Mouse (Mus musculus) kidney, postnatal 14 days (tissue): ENCODE measurements at regions not wholly inside any gene's neighbourhood (a gene's known extent, or its start where the extent isn't known, plus 50 kb on each side); places are given as distances from the start of the nearest gene placed in this dataset.
A peak's percentile ranks its signal among the peaks of the same experiment; 100 is the strongest.

Source experiments
- DNase-seq: peaks from one replicate; pipeline ENCODE4 v3.0.0; 2022; ENCODE audit warnings: mixed read lengths

DNA sequence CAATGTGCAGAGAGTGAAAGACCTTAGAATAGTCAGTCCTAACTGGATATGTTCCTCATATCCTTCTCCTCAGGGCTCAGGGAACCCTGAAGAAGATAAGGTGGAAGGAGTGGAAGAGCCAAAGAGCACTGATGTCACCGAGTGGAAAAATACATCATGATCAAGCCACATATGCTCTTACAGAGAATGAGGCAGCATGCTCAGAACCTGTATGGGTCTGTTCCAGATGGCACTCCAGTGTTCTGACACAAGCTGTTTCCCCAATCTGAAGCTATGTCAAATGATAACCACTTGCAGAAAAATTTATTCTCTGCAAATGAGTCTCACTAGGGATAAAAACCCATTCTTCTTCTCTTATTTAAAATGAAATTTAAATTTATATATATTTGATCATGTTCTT, 572.6 kb upstream of the Robo2 start:
- no peak for DNase-seq

DNA sequence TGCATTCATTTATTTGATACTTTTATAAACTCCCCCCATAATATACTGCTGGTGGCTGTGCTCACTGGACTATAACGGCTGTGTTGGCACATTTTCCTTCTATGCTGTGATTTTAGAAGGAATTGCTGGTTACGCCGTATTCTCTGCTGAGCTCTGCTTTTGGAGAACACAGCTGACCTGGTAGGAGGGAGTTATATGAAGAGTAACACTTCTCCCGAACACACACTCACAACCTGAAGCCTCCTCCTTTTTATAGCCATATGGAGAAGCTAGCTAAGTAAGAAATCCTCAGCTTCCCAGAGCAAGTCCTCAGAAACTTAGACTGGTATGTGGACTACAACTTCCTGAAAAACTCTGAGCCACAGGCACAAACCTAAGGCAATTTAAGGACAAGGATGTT, 554.5 kb upstream of the Robo2 start:
- no peak for DNase-seq

DNA sequence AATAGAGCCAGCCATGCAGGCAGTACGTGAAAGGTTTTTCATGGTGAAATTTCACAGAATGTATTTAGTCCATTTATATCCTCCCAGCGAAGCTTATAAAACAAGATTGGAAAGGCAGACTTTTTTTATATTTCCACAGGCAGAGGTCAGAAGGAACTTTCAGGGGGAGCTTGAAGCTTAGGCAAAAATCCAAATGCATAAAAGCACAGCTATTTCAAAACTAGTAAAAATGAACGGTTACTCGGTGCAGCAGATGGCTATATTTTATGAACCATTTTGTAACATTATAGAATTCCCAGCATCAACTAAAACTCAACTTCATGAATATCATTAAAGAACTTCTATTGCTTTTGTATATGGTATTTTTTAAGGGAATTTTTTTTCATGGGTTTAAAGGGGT, 518.1 kb upstream of the Robo2 start:
- DNase-seq, result no peak

DNA sequence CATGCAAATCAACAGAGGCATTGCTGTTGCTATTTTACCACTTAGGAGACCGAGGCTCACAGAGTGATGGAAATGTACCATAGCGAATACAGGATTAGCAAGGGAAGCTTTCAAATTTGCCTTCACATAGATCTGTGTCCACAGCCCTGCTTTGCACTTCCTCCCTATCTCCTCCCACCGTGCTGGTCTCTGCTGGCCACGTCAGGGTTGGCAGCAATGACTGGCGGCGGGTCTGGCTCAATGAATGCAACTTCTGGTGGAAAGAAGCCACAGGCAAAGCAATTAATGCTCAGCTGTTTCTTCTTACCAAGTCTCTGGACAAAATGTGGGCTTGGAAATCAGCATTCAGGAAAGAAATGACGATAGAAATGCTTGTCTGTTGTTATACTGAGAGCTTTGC, 489.2 kb upstream of the Robo2 start:
- peak; percentile 2 for DNase-seq

DNA sequence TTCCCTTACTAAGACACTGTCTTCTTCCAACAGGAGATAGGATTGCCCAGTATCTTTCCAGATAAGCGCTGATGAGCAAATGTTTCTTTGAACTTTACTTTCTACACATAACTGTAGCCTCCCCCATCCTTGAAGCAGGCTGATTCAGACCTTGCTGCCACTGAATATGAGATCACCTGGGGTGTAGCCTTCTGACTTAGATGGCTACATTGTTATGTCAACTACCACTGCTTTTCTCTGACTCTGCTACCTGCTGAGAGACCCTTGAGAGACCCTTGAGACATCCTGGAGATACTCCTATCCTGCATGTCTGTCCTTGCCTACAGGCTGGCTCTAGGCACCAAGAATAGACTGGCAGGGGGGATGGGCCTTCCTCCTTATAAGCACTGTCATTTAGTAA, 476.1 kb upstream of the Robo2 start:
- no peak for DNase-seq

DNA sequence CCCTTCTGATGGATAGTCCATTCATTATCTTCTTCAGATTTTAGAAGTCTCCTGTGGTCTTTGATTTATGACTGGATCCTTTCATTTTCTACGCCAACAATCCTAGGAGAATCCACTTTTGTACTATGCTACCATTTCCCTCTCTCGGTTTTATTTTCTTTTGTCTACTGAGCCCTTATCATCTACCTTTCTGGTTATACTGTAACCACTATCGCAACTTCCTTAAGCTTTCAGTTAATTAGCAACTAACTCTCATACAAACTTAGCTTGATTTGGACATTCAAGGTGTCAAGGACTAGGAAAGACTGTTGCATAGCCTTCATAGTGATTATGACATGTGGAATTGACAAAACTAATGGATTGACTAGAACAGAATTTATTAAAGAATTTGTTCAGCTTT, 467.0 kb upstream of the Robo2 start:
- no peak for DNase-seq

DNA sequence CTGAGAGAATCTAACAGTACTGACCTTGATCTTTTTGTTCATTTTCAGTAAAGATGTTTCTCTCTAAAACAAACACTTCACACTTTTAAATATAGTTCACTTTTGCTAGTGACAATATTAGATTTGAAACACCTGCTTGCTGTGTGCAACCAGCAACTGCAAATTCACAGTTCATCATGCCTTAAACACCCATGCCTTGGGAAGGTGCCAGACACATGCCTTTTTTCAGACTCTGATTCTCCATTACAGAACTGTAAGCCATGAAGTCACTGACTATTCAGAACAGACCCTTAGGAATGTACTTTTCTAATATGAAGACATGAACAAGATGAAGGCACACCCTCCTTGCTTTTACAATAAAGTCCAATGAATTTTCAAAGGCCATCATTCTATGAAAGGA, 462.1 kb upstream of the Robo2 start:
- no peak for DNase-seq

DNA sequence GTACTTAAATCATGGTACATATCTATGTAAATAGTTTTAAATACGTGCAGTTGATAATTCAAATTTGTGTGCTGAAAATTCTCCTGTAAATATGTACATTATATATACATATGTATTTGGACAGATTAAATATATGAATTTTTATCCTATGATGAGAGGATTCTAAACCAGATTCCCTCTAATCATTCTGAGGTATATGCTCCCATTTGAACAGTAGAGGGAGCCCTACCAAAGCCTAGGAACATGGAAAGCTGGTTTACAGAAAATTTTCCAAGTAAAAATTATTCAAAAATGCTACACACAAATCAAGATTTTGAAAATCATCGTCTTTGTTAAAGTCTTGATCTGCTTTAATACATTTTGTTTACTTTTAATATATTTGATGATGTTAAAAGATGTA, 446.1 kb upstream of the Robo2 start:
- no peak for DNase-seq

DNA sequence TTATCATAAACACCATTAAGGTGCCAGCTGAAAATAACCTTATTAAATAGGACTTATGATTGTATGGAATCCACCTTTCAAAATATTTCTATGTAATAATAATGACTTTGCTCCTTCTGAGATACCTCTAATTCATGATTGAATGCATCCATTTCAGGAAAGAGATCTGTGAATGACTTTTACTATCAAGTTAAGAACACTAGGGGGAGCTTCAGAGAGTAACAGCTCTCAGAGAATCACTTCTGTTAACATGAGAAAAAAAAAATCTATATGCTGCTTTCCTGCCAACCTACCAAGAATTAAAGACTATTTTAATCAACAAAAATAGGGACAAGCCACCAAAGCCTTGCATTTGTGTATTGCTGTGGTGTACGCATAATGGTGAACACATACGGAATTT, 428.4 kb upstream of the Robo2 start:
- no peak for DNase-seq

DNA sequence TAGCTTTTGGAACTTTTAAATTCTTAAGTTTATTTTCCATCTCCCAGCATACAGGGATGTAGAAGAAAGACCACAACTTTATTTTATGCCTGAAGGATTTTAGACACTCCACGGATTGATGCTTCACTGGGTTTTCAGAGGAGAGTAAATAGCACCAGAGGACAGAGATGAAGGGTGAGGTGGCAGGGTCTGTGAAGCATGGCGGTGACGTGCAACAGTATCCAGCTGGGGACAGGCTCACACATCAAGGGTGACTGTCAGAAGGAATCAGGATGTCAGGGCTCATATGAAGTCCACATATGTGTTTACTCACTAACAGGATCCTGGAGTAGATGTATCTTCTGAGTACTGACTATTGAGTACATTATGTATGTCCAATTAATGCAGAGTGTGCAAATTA, 402.8 kb upstream of the Robo2 start:
- no peak for DNase-seq

DNA sequence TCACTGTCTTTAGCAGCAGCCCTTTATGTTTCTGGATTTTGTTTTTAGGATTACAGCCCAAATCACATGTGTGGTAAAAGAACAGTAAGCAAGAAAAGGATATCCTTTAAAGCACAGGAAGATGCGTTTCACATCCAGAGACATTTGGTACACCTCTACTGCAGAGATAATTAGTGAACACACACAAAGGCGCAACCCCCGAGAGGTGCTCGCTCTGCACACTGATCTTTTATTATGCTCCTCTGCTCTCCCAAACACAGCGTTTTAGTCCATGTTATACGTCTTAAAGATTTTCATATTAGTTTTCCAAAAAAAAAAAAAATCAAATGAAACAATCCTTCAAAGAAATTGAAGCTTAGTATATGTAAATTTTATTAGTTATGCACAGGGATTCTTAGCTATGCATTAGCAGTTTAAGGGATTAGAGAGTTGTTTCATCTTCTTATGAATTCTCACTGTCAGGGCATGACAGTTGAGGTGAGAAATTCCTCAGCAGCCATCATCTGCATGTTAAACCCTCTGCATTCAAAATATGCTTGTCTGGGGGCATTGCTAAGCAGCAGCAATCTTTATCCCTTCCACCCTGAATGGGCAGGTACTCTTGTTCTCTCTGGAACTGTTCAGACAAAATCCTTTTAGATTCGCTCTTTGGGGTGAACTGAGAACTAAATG, 397.7 kb upstream of the Robo2 start:
- no peak for DNase-seq

DNA sequence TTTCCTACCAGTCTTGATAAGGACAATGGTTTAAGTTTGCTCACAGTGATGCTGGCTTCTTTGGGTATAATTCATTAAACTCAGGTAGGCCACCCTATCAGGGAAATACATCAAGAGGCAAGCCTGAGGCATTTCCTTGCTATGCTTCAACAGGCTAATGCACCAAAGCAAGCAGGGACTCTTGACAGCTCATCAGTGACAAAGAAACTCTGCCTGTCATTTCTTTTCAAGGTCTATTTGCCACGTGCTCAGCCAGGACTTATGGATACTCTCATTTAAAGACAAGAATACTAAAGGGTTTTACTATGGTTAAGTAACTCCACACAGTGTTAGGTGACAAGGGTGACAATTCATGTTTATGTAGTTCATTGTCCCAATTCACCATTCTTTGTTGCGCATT, 395.1 kb upstream of the Robo2 start:
- DNase-seq, result no peak

DNA sequence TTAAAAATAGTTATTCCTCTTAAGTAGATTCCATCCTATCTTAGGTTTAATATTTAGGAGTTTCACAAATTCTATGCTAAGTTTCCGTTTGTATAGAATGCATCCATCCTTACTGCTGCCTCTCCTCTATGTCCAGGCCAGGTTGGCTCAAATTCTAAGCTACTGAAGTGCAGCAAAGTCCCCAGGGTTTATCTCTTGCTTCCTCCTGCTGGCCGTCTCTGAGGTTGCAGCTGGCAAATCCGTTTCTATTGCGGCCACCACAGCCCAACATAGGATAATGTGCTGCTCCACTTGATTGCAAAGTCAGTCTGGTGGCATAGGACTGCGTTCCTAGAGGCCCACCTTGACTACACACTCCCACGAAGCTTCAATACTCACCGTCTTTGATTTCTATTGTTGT, 389.7 kb upstream of the Robo2 start:
- DNase-seq, result peak; percentile 58

DNA sequence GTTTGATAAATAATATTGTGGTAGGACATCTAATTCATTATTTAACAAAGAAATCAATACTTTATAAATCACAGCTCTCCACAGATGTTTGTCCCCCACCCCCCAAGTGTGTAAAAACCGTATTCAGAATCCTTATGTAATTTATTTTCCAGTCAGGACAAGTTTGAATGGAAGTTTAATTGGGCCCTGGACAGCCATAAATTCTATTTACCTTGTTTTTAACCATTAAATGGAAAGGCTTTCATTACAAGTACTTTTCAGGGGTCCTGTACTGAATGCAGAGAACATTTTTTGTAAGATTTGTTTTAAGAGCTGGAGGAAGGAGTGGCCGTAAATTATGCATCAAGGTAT, 384.7 kb upstream of the Robo2 start:
- DNase-seq, result no peak

DNA sequence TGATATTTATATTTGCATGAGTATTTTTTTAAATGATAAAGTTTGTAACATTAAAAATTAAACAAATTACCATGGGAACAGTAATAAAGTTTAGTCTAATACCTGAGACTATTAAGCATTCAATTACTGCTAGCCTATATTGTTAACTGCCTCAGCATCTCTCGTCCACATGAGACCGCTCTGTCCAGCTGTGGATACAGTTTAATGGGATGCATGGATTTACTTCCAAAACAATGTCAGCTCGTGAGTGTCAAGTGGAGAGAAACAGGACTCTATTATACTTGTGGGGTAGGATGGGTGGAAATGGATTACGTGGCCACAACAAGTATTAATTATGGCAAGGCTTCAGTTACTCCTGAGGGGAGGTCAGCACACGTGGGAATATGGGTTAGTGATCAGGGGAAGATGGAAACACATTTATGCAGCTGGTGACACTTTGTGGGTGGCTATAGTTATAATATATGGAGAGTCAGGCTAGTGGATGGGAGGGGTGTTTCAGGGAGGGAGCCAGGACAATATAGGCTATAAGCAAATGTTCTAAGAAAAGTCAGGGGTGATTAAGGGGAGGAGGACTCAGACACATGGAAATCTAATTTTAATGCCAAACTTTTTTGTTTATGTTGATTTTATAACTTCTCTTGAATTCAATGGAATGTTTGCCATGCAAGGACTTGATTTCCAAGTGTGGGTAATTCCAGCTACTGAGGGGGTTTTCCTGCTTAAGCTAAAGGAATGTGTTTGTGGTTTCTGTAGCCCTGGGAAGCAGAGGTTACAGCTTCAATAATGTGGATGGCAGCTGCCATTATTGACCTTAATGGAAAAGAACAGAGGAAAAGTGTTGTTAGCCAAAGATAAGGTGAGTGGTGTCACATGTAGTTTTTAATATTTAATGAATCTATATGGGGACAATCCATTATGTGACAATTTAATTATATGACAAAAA, 384.0 kb upstream of the Robo2 start:
- no peak for DNase-seq

DNA sequence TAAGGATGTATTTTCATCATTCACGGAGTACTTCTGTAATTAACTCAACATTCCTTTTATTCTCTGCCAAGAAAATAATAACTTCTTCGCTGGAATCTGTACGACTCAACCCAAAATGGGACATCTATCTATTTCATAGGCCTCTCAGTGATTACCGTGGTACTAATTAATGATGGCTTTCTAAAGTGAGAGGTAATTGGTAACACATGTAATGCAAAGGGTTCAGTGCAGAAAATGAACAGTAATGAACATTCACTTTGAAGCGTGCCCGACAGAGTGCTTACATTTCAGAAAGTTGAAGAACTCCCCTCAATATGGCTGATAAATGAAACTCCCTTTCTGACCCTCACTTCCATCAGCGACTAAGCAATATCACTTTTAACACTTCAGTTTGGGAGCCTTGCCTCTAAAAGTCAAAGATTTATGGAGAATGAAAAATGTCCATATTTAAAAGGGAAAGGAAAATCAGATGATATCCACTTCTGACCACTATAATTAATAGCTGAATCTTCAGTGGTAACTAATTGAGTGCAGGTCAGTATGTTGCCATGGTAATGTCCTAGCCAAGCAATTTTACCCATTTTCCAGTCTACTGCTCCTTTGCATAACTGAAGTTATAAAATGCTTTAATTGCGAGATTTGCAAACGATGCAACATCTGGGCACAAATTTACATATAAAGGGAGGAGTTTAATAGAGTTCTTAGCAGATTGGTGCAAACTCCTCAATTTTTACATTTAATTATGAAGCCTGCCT, 373.9 kb upstream of the Robo2 start:
- DNase-seq, result no peak

DNA sequence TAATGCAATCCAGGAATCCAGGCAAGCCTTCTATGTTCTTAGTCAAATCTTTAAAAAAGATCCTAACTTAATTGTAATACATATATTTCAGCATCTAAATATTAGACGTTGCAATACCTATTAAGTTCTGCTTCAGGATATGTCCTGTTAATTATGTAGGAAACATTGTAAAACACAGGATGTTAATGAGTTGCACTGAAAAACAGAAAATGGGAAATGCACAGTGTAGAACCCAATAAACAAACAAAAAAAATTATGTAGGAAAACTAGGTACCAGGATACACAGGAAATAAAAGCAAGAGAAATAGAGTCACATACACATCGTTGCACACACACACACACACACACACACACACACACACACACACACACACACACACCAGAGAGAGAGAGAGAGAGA, 368.8 kb upstream of the Robo2 start:
- no peak for DNase-seq

DNA sequence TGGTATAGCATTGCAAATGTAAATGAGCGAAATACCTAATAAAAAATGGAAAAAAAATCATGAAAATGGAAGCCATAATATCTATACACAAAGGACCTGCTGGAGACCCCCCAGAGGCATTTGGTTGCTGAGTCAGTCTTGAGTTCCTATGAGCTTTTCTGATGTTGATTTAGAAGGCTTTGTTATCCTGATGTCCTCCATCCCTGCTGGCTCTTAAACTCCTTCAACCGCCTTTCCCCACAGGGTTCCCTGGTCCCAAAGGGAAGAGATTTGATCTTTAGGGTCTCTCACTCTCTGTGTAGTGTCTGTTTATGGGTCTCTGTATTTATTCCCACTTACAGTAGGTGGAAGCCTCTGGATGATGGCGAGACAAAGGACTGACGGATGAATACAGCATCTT, 356.6 kb upstream of the Robo2 start:
- DNase-seq, result no peak

DNA sequence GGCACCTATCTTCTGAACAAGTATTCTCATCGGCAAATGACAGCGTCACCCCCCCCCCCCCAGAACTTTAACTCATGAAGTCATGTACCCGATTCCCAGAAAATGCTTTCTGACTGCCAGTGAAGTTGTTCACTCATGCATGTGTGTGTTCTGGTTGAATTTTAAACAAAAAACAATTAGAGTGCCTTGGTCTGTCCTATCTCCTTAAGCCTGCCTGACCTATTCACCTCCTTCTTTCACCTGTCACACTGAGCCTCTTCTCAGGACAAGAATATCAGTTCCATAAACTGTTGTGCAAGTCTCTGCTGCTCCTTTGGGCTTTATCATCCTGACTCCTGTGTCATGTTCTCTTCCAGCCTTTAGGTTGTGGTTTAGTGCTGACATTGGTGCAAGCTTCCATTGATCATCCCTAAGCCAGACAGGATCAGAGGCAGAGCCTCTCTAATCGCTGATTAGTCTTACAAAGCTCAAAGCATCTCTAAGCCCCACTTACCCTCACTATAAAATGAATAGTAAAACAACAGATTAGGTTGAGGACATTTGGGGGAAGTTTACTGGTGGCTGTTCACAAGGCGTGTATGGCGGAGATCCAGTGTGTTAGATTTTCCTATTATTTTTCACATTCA, 345.2 kb upstream of the Robo2 start:
- DNase-seq, result no peak

DNA sequence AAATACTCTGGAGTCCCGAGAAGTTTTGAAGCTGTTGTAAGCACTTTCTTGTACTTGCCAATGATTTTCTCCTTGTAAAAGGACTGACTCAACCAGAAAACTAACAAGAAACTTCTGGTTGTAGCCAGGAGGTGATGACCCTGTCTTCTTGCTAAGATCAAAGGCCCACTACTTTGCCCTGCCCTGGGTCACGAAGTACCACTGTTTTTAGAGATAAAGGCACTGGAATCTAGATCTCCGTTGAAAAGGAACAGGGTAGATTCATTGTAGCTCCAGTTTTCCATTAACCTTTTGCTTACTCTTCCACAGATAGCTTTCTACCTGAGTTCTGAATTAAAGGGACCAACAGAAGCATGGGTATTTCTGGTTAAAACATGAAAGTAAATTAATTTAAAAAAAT, 339.3 kb upstream of the Robo2 start:
- DNase-seq, result no peak

DNA sequence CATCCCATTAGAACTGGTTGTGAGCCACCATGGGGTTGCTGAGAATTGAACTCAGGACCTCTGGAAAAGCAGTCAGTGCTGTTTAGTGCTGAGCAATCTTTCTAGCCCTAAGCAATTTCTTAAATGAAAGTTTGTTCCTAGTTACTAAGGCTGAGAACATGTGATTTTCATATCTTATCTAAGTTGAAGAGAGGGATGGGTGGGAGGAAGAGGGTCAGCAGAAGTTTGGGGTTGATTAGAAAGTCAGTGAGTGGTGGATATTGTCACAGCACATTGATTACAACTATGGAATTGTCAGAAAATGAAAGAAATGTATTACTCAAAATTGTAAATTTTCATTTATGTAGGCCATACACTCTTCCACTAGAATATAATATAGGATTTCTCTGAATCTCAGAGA, 337.4 kb upstream of the Robo2 start:
- no peak for DNase-seq

DNA sequence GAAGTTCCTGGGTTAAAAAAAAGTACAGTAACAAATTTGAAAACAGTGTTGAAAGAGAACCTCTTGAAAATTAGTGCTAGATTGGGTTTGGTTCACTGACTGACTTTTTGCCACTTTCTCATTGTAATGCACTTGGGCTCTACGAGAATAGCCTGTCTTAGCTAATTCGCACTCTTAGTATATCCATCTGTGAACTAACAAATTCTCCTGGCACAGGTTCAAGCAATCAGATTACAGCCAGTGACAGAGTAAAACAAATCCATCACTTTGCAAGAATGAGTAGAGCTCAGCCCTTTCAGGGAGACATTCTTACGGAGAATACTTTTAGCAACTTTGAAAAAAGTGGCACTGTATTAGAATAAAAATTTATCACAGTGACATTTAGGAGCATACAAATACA, 331.9 kb upstream of the Robo2 start:
- no peak for DNase-seq
